Mouse (Mus musculus) liver, embryonic 11.5 days (tissue): ENCODE results near the gene Clec16a. TPM values are rescaled to one million over a fixed set of nuclear protein-coding genes. Genes with fewer than 3 reads are reported as not detected.

Experiments
- ATAC-seq: fragments of 200-750 bp; cut with Nextera tagmentation; replicated peaks from 2 replicates; pipeline ENCODE4 v1.8.0; 2017; ENCODE audit warnings: moderate number of reproducible peaks, mild to moderate bottlenecking, moderate TSS enrichment, moderate library complexity; ENCODE audit not compliant: low FRiP score
- DNase-seq: peaks from one replicate; pipeline ENCODE4 v3.0.0-alpha.2; 2017; ENCODE audit warnings: low spot score
- H3K27ac ChIP-seq: fragments of 300-500 bp; sonication (generic); 2 replicates; pipeline ENCODE4 v1.5.1; 2014; ENCODE audit warnings: mild to moderate bottlenecking, low read depth, low read length, control low read depth
- H3K27me3 ChIP-seq: fragments of 300-500 bp; sonication (generic); replicated peaks from 2 replicates; pipeline ENCODE4 v1.6.1; 2014; ENCODE audit warnings: low read length, mixed read lengths; ENCODE audit not compliant: control insufficient read depth, insufficient read depth
- H3K36me3 ChIP-seq: fragments of 300-500 bp; sonication (generic); 2 replicates; pipeline ENCODE4 v1.6.1; 2014; ENCODE audit warnings: mild to moderate bottlenecking, low read length, moderate library complexity, mixed read lengths; ENCODE audit not compliant: control insufficient read depth, insufficient read depth
- H3K4me1 ChIP-seq: fragments of 300-500 bp; sonication (generic); replicated peaks from 2 replicates; pipeline ENCODE4 v1.6.1; 2014; ENCODE audit warnings: low read length, mixed read lengths; ENCODE audit not compliant: control insufficient read depth, insufficient read depth
- H3K4me2 ChIP-seq: fragments of 300-500 bp; sonication (generic); 2 replicates; pipeline ENCODE4 v1.6.1; 2014; ENCODE audit warnings: mild to moderate bottlenecking, control low read depth, moderate library complexity
- H3K4me3 ChIP-seq: fragments of 300-500 bp; sonication (generic); 2 replicates; pipeline ENCODE4 v1.5.1; 2014; ENCODE audit warnings: low read depth, low read length, control low read depth
- H3K9ac ChIP-seq: fragments of 300-500 bp; sonication (generic); 2 replicates; pipeline ENCODE4 v1.6.1; 2014; ENCODE audit warnings: low read depth, low read length, control low read depth
- H3K9me3 ChIP-seq: fragments of 300-500 bp; sonication (generic); 2 replicates; pipeline ENCODE4 v1.6.1; 2016; ENCODE audit warnings: low read length, inconsistent platforms, mixed read lengths; ENCODE audit not compliant: control insufficient read depth
- WGBS: fragments of 180-500 bp; shearing (Covaris S2); extraction: QIAGEN DNeasy Blood & Tissue Kit; methylation state at CpG from one replicate; pipeline ENCODE4 v1.1.7; 2014; 5-methylcytosine and 5-hydroxymethylcytosine counted together
- polyA plus RNA-seq: library from polyadenylated mRNA; unstranded; fragments of >200 nt; fragmentation: Nextera tagmentation; extraction: Ambion mirVana; gene quantifications from 2 replicates; pipeline ENCODE4 v1.2.1, GENCODE M21; 2014

Clec16a gene
- polyA plus RNA-seq, 1 experiment from 2014 or later = 27.4 TPM

DNA sequence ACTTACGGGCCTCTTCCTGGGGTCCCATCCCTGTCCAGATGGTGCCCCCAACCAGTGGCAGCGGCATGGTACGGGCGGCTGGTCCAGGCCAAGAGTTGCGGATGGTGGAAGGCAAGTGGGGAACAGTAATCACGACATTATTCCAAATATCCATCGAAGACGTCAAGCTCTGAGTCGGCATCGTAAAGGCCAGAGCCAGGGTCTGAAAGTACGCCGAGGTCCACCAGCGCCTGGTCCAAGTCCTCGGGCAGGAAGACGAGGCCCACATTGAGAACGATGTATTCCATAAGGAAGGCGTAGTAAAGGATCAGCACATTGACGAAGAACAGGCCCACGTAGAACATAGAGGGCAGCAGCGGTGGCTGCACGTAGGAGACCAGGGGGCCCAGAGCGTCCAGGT, 2.9 kb upstream of the Clec16a start:
- Histone ChIP-seq H3K9ac (peak overlapping the region; percentile 74), H3K27me3 (no peaks in the 10 kb centered on the region), H3K27ac (peak overlapping the region; percentile 40; the same call in 1 of the 2 replicates), H3K9me3 (no peaks in the 10 kb centered on the region), H3K36me3 (no peaks in the 10 kb centered on the region), H3K4me2 (peak overlapping the region; percentile 97), H3K4me1 (peaks cover 24% of the 10 kb centered on the region), H3K4me3 (peak overlapping the region; percentile 75)
- DNase-seq (peak; percentile 55), ATAC-seq (peak; percentile 5; the same call in 1 of the 2 replicates)
- 10% methylated on average over 22 of the region's 22 CpGs for WGBS

DNA sequence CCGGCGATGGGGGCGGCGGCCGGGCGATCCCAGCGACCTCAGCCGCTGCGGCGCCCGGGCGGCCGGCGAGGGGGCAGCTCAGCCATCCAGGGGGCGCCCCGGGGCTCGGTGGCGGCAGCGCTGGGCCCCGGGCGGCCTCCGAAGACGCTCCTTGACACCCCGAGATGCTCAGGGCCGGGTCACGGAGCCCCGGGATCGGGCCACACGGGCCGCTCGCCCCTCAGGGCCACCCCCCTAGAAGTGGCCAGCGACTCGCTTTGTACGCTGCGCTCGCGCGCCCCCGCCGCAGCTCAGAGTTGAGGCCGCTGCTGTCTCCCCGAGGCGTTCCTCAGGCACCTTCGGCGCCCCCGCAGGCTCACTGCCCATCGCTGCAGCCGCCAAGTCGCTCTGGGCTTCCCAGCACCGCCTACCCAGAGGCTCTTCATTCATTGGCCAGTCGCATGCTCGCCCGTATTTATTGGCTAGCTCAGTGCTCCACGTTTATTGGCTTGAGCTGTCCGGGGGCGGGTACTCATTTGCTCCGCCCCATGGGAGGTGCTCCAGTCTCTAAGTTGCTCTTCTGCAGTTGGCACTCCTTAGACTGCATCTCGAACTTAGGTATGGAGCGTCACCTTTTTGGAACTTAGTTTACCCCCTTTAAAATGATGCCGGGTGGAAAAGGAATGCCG, 2.3 kb upstream of the Clec16a start, which contains the start of gene Dexi:
Gene Dexi (minus strand): TSS at position 357 of the 668 bp plus-strand sequence.
- Histone ChIP-seq H3K4me2 (peak within 1 kb of the TSS; percentile 97), H3K9me3 (no peaks in the 10 kb centered on the region), H3K4me3 (peak within 1 kb of the TSS; percentile 75), H3K36me3 (no peaks in the 10 kb centered on the region), H3K27ac (peak within 1 kb of the TSS; percentile 40; the same call in 1 of the 2 replicates), H3K4me1 (peaks cover 24% of the 10 kb centered on the region), H3K9ac (peak within 1 kb of the TSS; percentile 74), H3K27me3 (no peaks in the 10 kb centered on the region)
- WGBS = under 1% methylated on average over 55 of the region's 61 CpGs
- ATAC-seq (peak; percentile 94), DNase-seq (peak; percentile 84)

DNA sequence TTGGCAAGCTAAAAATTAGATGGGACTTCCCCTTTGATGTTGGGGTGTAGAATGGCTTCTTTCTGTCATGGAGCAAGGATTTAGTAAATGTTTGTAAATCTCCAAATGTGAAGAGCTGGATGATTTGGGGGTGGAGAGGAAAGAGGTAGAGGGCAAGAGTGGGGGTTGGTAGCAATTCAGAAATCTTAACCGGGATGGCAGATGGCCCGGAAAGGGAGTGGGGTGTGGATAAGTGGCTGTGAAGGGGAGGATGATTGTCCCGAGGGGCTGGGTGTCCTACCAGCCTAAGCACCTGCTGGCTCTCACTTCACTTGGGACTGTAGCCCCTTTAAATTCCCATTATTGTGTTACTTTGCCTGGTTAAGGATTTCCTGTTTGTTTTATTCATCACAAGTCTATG, 1.7 kb downstream of the Clec16a start:
- Histone ChIP-seq H3K4me3 (no peak overlapping the region), H3K27me3 (no peaks in the 10 kb centered on the region), H3K27ac (no peak overlapping the region), H3K36me3 (no peaks in the 10 kb centered on the region), H3K9ac (0 out of 2 replicates have a peak overlapping the region, but pooled peaks have one; percentile 38), H3K4me2 (peak overlapping the region; percentile 20), H3K9me3 (no peaks in the 10 kb centered on the region), H3K4me1 (peaks cover 14% of the 10 kb centered on the region)
- WGBS = 73% methylated on average over 3 of the region's 3 CpGs
- DNase-seq (no peak), ATAC-seq (no peak)

DNA sequence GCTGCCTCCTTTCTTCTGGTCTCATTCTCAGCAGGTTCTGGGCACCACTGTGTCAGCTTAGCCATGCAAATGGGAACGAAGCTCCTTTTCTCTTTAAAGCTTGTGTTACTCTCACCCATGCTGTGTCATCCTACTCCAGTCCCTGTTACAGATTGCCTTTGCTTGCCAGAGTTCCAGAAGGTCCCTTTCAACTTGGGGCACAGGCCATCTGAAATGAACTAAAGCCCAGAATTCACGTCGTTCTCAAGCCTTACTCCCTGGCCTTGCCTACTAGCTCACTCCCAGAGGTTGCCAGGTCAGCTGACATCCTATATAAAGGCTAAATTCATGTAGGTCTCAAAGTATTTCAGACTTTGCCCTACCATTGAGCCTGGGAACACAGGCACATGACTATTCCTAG, 3.8 kb downstream of the Clec16a start:
- Histone ChIP-seq H3K27ac (no peak overlapping the region), H3K36me3 (no peaks in the 10 kb centered on the region), H3K4me1 (peaks cover 11% of the 10 kb centered on the region), H3K9me3 (no peaks in the 10 kb centered on the region), H3K4me3 (no peak overlapping the region), H3K27me3 (no peaks in the 10 kb centered on the region), H3K9ac (no peak overlapping the region), H3K4me2 (no peak overlapping the region)
- WGBS = 61% methylated on average over 3 of the region's 3 CpGs
- DNase-seq (no peak), ATAC-seq (no peak)

DNA sequence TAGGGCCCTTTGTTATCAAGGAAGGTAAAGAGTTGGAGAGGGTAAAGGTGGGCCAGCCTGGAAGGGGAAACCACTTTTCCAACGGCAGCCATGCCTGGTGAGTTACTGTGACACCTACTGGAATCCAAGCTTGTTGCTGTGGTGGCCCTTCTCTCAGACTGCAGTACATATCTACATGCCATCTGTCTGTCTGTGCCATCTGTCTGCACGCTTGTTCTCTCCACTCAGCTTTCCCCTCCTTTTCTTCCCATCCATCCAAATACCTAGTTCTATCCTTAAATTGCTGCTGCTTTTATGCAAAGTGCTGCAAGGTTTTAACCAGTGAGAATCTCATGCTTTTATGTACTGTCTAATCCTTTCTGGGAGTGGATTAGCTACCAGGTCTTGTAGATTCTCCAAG, 4.5 kb downstream of the Clec16a start:
- no peak for ATAC-seq
- WGBS = 83% methylated on average over 2 of the region's 2 CpGs

DNA sequence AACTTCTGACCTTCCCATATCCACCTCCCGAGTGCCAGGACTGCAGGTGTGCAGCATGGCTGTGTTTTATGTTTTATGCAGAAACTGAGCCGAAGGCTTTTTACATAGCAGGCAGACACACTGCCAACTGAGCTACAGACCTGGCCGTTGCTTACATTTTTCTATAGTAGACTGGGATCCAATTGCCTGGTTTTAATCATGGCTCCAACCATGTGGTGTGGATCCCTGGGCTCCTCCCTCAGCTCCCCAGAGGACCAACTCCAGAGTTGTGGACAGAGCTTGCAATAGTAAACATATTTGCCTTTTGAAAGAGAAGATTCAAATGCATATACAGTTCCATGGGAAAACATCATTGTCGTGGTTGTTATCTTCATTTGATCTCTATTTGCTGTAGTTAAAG, 6.5 kb downstream of the Clec16a start:
- DNase-seq (no peak), ATAC-seq (no peak)
- Histone ChIP-seq H3K27ac (no peak overlapping the region), H3K9me3 (no peaks in the 10 kb centered on the region), H3K9ac (no peak overlapping the region), H3K27me3 (no peaks in the 10 kb centered on the region), H3K4me1 (peaks cover 1% of the 10 kb centered on the region; the same call in 1 of the 2 replicates), H3K4me3 (no peak overlapping the region), H3K4me2 (no peak overlapping the region), H3K36me3 (no peaks in the 10 kb centered on the region)
- WGBS = 75% methylated on average over 4 of the region's 4 CpGs

More for the DNA sequence above, 4.5 kb downstream of the Clec16a start:
- H3K9me3 ChIP-seq = no peaks in the 10 kb centered on the region
- no peaks in the 10 kb centered on the region for H3K36me3 ChIP-seq
- DNase-seq = no peak
- no peak overlapping the region for H3K4me2 ChIP-seq
- no peaks in the 10 kb centered on the region for H3K27me3 ChIP-seq
- no peak overlapping the region for H3K27ac ChIP-seq
- peaks cover 11% of the 10 kb centered on the region for H3K4me1 ChIP-seq
- no peak overlapping the region for H3K9ac ChIP-seq
- no peak overlapping the region for H3K4me3 ChIP-seq

DNA sequence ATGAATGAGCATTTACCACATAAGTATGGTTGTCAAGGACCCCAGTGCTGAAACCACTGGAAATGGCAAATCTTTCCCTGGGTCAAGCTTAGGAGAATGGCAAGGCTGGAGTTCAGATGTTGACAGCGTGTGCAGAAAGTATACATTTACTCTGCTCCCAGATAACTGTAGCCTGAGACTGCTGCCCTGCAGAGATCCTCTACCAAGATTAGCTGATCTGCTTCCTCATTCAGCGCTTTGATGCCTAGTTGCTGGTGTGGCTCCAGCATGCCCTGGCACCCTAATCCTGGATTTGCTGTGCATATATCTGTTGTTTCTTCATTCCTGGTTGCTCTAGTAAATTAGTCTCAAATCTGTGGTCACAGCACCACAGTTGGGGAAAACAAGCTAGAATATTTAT, 8.7 kb downstream of the Clec16a start:
- no peak overlapping the region for H3K4me2 ChIP-seq
- H3K9me3 ChIP-seq = no peaks in the 10 kb centered on the region
- no peaks in the 10 kb centered on the region for H3K27me3 ChIP-seq
- WGBS = 54% methylated on average over 2 of the region's 2 CpGs
- no peak for DNase-seq
- no peaks in the 10 kb centered on the region for H3K4me1 ChIP-seq
- no peak overlapping the region for H3K9ac ChIP-seq
- no peak for ATAC-seq
- H3K27ac ChIP-seq = no peak overlapping the region
- no peaks in the 10 kb centered on the region for H3K36me3 ChIP-seq
- H3K4me3 ChIP-seq = no peak overlapping the region

DNA sequence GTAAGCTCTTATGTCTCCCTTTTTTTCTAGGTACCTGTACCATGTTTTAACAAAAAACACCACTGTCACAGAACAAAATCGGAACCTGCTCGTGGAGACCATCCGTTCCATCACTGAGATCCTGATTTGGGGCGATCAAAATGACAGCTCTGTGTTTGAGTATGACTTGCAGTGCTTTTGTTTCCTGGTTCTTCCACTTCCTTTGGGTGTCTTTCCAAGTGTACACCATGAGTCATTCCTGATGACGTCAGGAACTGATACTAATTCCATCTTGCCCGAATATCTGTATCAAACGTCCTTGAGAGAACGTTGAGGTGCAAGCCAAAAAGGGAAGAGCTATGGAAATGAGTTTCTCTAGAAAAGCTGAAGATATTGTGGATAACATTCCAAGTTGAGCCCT, 14.9 kb downstream of the Clec16a start:
- WGBS = 88% methylated on average over 8 of the region's 8 CpGs
- ATAC-seq = no peak

DNA sequence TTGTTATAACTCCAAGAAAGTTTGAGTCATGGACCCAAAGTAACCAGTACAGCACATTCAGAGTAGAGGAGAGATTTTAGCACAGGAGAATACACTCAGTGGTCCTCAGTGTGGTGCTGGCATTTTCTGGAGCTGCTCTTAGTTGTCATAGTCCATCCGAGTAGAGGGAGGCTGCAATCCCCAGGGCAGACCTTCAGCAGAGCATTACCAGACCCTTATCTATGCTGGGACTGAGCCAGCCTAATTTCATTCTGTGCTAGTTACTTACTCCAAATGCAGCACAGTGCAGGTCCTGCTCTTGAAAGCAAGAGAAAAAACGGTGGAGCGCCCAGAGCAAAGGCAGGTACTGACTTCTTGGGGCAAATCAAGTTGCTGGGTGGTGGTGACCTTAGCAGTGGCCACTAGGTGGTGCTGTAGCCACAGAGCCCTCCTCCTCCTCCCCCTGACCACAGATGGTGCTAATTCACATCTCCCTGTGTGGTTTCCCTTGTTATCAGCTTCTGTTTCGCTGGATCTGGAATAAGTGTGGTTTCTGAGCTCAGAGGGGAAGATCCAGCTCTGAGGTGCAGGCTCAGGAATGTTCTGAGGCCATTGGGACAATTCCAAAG, 20.2 kb downstream of the Clec16a start:
- 32% methylated on average over 4 of the region's 4 CpGs for WGBS
- Histone ChIP-seq H3K36me3 (no peaks in the 10 kb centered on the region; the same call in 1 of the 2 replicates), H3K9me3 (no peaks in the 10 kb centered on the region), H3K27ac (no peak overlapping the region), H3K4me1 (no peaks in the 10 kb centered on the region), H3K4me2 (no peak overlapping the region), H3K4me3 (no peak overlapping the region), H3K9ac (no peak overlapping the region), H3K27me3 (no peaks in the 10 kb centered on the region)
- ATAC-seq (peak; percentile 60), DNase-seq (peak; percentile 65)

More for the DNA sequence above, 14.9 kb downstream of the Clec16a start:
- H3K4me2 ChIP-seq = no peak overlapping the region
- H3K4me1 ChIP-seq = no peaks in the 10 kb centered on the region
- H3K4me3 ChIP-seq = no peak overlapping the region
- H3K27me3 ChIP-seq = no peaks in the 10 kb centered on the region
- H3K27ac ChIP-seq = no peak overlapping the region
- no peaks in the 10 kb centered on the region for H3K9me3 ChIP-seq
- peaks cover 2% of the 10 kb centered on the region for H3K36me3 ChIP-seq
- no peak for DNase-seq
- no peak overlapping the region for H3K9ac ChIP-seq
